ENCODE assay signal across 20 mouse cellular contexts in genomic region chr7:44789531-44789930, GRCm38 (mm10).
"Had no signal": no experiment of that assay in that cellular context is flagged by ENCODE, and none has a peak within 500 bp of the region (broad histone marks: within the 10 kb centered on the region; RNA-seq: fewer than 3 reads in every experiment).

No protein-coding gene starts in this region.

- H3K4me3 ChIP-seq: intestine, embryonic 15.5 days; left cerebral cortex, adult 2 months; lung, embryonic 15.5 days; midbrain, embryonic 12.5 days; midbrain, embryonic 15.5 days; neural tube, embryonic 12.5 days; neural tube, embryonic 15.5 days had no signal

- H3K27me3 ChIP-seq: intestine, embryonic 15.5 days; lung, embryonic 15.5 days; midbrain, embryonic 12.5 days; midbrain, embryonic 15.5 days; neural tube, embryonic 12.5 days; neural tube, embryonic 15.5 days had no signal

- H3K9ac ChIP-seq: intestine, embryonic 15.5 days; liver, embryonic 14.5 days; lung, embryonic 15.5 days; midbrain, embryonic 12.5 days; midbrain, embryonic 15.5 days; neural tube, embryonic 12.5 days; neural tube, embryonic 15.5 days had no signal

- DNase-seq: kidney, adult 2 months; kidney, postnatal 36 days; layer of hippocampus, postnatal 36 days; lung, adult 18-20 months; lung, postnatal 10 days; lung, postnatal 36 days; right cerebral cortex, adult 18-20 months; right cerebral cortex, postnatal 14 days; right cerebral cortex, postnatal 4 days; thymus, postnatal 36 days had no signal

- H3K9me3 ChIP-seq: intestine, embryonic 15.5 days; lung, embryonic 15.5 days; midbrain, embryonic 12.5 days; midbrain, embryonic 15.5 days; neural tube, embryonic 12.5 days; neural tube, embryonic 15.5 days had no signal

- H3K4me2 ChIP-seq: intestine, embryonic 15.5 days; liver, embryonic 11.5 days; lung, embryonic 15.5 days; midbrain, embryonic 12.5 days; midbrain, embryonic 15.5 days; neural tube, embryonic 12.5 days; neural tube, embryonic 15.5 days had no signal

- H3K4me1 ChIP-seq: intestine, embryonic 15.5 days; lung, embryonic 15.5 days; midbrain, embryonic 12.5 days; midbrain, embryonic 15.5 days; neural tube, embryonic 12.5 days; neural tube, embryonic 15.5 days had no signal

- H3K27ac ChIP-seq: intestine, embryonic 15.5 days; kidney, postnatal 0 days; left cerebral cortex, adult 2 months; liver, embryonic 14.5 days; lung, embryonic 15.5 days; midbrain, embryonic 12.5 days; midbrain, embryonic 15.5 days; neural tube, embryonic 12.5 days; neural tube, embryonic 15.5 days had no signal

- H3K36me3 ChIP-seq: intestine, embryonic 15.5 days; lung, embryonic 15.5 days; midbrain, embryonic 12.5 days; midbrain, embryonic 15.5 days; neural tube, embryonic 12.5 days; neural tube, embryonic 15.5 days had no signal

- ATAC-seq: intestine, embryonic 15.5 days; midbrain, embryonic 15.5 days had no signal
